Mouse (Mus musculus): ENCODE data around the gene Pax7. TPM values are rescaled to one million over a fixed set of nuclear protein-coding genes. Genes with fewer than 3 reads are reported as not detected.

Gene Pax7
- total RNA-seq (2021): not detected
- long read RNA-seq, experiment 1: 0 reads
- long read RNA-seq, experiment 2: 0 reads

DNA sequence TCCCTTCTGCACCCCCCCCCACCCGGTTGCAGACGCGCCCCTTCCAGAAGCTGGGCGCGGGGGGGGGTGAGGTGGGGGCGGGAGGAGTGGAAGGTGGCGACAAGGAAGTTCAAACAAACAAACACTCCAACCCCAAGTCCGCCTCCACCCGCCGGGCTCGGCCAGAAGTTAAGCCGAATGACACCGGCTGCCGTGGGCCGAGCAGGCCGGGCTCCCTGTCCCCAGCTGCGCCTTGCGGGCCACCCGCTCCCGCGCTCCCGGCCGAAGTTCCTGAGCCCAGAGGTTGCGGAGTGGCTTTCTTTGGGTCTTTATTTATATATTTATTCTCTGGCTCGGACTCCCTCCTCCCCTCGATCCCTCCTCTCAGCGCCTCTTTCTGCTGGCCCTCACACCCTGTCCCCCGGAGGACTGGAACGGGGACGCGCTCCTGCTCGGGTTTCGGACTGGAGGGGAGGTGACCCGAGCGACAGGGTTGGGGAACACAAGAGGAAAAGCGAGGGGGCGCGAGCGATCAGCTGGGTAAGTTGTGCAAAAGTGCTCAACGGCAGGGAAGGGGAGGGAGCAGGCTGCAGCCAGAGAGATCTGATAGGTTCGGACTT, at the start of gene Pax7:
TSS of gene Pax7 (minus strand) at position 493 of the 599 bp plus-strand sequence.
- DNase-seq (ENCODE audit: low spot score in 2 of 2): no peak

DNA sequence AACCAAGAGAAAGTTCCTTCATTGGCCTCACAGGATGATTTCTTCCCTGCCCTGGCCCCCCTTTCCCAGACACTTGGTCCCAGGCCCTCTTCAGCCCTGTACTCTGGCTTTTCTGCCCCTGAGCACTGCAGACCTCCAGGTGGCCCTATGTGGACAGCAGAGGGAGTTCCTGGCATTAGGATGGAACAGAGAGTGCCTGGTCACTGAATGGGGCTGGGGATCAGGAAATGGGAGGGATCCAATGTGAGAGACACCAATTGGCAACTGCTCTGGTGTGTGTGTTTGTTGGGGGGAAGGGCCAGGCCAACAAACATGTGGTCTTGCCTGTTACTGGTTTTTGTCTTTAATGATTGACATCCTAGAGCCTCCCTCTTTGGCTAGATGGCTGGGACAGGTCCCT, 48.5 kb upstream of the Pax7 start:
- no peak for DNase-seq (ENCODE audit: low spot score in 2 of 2)

DNA sequence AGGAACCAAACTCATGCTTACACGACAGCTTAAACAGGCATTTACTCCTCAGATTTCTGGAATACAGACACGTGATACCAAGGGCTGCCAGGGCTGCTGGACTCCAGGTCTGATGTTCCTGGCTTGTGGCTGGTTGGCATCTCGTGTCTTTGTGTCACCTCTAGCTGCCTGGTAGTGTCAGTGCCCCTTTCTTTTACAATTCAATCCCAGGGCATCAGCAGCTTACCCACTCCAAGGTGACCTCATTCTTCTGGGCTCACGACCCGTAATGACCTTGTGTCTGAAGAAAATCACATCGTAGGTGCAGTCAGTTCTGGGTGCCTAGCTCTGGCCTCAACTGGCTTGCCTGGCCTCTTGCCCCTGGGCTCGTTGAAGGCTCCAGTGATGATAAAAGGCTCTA, 46.0 kb upstream of the Pax7 start:
- DNase-seq (ENCODE audit: low spot score in 2 of 2): no peak

DNA sequence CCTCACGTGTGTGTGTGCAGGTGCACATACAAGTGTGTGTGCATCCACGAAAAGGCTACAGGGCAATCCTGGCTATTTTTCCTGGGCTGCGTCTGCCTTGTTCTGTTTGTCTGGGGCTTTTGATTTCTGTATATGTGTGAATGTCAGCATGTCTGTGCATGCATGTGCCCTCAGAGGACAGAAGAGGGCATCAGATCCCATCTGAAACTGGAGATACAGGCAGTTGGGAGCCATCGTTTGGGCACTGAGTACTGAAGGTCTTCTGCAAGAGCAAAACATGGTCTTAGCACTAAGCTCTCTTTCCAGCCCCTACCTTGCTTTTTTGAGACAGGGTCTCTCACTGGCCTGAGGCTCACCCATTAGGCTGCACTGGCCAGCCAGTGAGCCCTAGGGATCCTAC, 45.1 kb upstream of the Pax7 start:
- DNase-seq (ENCODE audit: low spot score in 2 of 2): no peak

DNA sequence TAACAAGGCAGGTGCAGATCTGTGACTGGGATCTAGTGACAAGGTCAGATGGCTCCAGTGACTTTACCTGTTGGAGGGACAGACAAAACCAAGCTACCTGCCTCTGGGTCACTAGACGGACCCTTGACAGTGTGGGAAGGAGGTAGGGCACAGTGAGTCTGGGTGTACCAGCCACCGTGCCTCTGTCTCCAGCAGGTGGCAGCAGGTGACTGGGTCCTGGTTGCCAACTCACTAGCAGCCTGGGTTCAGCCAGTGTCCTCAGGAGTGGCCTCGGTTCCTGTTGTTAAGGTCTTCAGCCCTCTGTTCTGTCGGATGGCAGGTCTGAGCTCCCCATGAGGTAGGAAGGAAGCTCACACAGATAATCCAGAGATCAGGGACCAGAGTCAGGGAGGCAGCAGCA, 43.9 kb upstream of the Pax7 start:
- DNase-seq (ENCODE audit: low spot score in 2 of 2): peak; percentile 74 to 83

DNA sequence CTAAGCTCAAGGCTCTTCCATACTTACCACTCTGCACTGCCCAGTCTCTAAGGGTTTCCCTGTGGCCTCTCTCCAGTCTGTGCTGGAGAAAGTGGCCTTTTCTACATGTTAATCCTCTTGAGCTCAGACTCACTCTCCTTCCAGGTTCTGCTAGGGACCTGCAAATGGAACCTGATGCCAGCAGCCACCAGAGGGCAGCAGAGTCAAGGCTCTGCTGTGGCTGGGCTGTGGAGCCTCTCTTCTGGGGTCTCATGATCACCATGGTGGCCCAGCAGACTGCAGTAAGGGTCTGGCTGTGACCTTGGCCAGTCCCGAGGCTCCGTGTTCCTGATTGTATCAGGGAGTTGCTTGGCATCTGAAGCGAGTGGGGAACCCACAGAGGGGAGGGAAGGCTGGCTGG, 39.3 kb upstream of the Pax7 start:
- DNase-seq (ENCODE audit: low spot score in 2 of 2): peak; percentile 59 to 60

DNA sequence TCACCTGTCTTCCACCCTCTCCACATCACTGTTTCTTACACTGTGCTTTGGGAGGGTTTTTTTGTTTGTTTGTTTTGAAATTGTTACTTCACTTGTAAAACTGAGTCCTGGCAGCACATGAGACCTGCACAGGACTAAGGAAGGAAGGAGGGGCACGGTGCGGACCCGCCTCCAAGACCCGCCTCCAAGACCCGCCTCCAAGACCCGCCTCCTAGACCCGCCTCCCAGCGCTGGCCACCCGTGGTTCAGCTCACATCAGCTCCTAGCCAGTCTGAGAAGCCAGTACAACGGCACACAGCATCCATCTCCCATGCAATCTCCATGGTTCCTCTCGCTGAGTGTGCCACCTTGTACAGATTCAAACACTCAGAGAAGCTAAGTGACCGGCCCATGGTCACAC, 38.4 kb upstream of the Pax7 start:
- no peak for DNase-seq (ENCODE audit: low spot score in 2 of 2)

DNA sequence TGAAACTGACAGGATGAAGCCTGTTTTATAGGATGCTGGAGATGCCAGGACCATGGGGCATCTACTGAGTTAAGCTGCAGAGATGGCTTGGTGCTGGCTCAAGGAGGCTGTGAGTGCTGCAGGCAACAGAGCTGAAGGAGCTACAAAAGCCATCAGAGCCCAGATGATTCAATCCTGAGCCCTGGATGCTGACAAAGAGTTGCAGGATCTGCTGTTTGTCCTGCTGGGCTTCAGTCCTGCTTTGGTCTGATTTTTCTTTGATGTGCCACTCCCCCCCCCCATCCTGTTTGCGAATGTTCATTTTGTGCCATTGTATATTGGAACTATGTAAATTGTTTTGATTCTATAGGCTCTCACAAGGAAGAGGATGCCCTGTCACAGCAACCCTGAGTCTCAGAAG, 29.9 kb upstream of the Pax7 start:
- DNase-seq (ENCODE audit: low spot score in 2 of 2): no peak

DNA sequence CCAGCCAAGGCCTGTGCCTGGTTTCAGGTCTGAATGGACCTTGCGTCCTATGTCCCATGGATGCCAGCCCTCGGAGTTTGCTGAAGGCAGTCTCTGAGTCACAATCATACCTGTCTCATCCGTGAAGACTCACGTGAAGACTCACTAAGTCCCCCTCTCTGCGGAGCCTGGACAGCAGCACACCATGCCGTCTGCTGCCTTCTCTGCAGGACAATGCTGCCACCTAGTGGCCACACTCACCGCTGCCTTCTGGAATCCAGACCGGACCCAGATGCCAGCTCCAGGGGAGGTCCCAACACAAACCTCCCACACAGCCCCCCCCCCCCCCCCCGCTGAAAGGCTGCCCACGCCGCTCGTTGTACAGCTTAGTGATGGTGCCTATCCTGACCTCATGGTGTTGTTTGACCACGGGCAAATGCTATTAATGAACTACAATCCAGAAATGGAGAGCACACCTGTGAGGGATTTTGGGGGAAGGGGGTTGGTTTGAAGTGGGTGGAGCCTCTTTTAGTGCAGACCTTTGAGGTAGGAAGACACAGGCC, 25.4 kb upstream of the Pax7 start:
- peak; percentile 85 to 94 for DNase-seq (ENCODE audit: low spot score in 2 of 2)

DNA sequence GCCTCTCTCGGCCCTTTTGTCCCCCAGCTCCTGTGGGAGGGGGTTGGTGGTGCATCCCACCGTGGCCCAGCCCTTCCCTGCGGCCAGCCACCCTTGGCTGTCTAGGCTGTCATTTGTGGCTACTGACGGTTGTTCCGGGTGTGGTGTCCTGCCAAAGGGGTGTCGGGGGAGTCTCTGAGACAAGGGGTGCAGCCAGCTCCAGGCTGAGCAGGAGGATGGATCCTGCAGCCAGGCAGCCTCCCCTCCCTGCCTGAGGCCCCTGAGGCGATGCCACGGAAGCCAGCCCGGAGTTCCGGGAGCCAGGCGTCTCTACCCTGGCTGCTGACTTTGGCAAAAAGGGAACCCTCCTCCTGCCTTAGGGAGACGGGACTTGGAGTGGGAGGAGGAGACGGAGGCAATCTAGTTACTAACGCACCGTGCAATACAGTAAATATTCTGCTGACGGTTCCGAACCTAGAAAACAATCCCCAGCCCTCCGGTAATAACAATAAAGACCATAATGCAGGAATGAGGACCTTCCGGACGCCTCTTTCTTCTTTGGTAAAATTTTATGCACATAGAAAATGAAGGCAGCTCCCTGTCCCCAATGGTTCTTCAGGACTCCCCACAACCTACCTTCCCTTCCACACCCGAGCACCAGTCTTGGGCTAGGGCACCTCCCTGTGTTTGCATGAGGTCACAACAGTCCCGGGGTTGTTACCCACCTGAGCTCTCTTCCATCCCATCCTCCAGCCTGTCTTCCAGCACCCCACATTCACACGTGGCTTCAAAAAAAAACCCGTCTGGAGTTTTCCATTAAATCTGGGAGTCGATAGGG, 19.1 kb upstream of the Pax7 start:
- no peak for DNase-seq (ENCODE audit: low spot score in 2 of 2)

DNA sequence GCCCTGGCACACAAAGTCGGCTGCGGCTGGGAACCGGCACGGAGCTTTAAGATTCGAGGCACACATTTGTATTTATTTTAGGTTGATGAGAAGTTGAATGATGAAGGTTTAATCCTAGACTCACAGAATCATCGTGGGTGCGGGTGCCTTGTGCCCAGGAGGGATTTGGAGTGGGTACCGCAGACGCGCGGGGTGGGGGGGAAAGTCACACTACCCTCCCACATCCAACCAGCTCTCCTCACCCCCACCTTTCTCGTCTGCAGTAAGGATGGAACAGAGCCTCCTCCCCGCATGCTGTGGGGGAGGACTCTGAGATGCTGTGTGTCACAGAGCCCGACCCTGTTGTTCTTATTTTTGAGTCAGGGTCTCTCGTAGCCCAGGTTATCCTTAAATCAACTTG, 18.1 kb upstream of the Pax7 start:
- DNase-seq (ENCODE audit: low spot score in 2 of 2): peak in 1 of 2 experiments; percentile 16

DNA sequence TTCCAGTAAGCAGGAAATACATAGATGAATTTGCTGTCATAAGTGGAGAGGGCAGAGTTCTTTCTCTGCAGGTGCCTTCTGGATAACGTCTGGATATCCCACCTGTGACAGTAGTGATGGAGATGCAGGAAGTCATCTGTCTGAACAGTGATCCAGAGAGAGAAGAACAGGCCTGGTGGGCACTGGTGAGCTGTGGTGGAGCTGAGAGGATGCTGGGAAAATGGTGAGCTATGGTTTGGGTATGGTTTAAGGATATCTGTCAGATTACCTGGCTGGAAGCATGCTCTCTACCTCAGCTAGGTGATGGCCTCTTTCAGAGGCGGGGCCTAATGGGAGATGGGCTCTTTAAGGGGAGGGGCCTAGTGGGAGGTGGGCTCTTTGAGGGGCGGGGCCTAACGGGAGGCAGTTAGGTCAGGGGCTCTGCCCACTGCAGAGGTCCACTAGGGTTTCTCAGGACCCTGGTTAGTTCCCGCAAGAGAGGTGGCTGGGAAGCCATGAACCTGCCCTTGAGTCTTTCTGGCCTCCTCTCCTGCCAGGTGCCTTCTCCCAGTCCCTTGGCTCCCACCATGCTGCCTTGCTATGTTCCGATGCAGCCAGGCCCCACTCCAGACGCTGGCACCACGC, 17.3 kb upstream of the Pax7 start:
- no peak for DNase-seq (ENCODE audit: low spot score in 2 of 2)

DNA sequence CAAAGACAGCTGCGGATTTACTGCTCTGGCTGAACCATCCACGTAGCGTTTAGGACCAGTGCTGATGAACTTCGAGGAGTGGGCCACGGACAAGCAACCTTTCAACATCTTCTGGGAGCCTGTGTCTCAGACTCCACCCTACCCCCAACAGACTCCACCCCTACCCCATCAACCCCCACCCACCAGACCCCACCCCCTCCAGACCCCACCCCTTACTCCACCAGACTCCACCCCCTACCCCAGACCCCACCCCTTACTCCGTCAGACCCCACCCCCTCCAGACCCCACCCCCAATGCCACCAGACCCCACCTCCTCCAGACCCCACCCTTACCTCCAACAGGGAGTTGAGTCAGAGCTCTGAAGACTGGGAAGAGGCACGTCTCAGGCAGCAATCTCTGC, 10.1 kb upstream of the Pax7 start:
- DNase-seq (ENCODE audit: low spot score in 2 of 2): no peak

DNA sequence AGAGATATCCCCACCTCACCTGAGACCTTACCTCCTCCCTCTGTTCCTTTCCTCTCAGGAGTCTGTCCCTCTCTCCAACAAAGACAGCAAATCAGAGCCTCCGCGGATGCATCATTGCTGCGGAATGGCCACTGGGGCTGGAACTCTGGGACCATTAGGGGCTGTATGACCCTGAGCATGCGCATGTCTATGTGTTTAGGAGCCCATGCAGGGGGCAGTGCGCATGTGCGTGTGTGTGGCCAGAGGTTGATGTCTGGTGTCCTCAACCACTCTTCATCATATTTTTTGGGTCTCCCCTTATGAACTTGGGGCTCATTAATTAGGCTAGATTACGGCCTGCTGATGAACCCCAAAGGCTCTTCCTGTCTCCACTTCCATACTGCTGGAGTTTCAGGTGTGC, 9.6 kb upstream of the Pax7 start:
- DNase-seq (ENCODE audit: low spot score in 2 of 2): no peak

DNA sequence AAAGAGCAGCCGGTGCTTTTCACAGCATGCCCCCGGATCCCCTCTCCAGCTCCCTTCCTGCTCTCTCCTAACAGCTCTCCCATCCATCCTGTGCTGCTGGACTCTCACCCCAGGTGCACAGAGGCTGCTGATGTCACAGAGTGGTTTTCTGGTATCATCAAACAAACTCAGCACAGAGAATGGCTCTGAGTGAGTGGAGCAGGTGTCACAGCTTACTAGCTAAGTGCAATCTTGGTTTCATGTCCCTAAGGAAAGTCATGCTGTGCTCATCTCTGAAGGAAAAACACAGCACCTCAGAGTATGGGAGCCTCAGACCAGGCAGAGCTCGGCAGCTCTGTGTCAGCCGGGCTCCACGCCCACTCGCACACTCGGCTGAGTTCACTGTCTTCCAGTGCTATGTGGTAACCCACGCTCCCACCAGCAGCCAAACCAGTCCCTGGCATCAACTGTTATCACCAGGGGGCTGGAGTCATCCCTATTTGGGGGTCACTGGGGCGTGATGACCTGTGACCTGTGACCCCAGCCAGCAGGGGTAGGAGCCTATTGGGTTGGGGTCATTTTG, 7.7 kb upstream of the Pax7 start:
- DNase-seq (ENCODE audit: low spot score in 2 of 2): no peak

DNA sequence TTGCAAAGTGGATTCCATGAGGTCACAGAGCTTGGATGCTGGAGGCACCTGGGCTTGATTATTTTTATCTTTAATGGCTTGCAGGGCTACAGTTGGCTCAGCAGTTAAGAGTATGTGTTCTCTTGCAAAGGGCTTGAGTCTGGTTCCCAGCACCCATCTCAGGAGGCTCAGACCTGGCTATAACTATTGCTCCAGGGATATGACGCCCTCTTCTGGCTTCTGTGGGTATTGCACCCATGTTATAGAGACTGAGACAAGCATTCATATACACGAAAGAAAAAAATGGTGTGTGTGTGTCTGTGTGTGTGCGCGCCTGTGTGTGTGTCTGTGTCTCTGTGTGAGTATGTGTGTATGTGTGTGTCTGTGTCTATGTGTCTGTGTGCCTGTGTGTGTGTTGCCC, 7.1 kb upstream of the Pax7 start:
- DNase-seq (ENCODE audit: low spot score in 2 of 2): no peak

DNA sequence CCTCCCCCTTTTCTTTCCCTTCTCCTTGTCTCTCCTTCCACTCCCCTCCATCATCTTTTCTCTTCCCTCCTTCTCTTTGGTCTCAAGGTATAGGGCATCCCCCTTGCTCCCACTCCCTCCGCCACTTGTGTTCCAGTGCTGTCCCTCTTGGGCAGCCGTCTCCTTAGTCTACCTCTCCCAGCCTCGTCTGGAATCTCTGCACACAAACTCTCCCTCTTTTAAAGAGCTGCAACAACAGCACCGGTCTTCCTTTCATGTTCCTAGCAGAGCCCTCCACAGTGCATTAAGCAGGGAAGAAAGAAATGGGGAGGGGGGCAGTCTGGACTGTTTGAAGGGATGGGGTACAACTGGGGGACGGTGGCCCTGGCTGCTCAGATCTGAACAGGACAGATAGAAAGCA, 3.4 kb upstream of the Pax7 start:
- no peak for DNase-seq (ENCODE audit: low spot score in 2 of 2)

DNA sequence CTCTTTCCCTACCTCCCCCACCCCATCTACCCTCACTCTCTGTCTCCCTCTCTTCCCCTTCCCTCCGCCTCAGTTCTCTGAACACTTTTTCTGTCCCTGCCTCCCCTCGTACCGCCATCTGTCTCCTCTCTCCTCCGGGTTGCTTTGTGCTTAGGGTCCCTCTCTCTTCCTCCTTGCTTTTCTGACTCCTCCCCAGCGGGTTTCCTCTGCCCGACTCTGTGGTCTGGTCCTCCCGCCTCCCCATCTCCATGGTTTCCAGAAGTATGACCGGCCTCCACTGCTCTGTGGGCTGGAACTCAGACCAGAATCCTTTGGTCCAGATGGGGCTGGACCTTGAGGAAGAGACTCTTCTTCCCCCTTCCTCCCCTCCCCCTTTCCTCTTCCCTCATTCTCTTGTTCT, 2.9 kb upstream of the Pax7 start:
- no peak for DNase-seq (ENCODE audit: low spot score in 2 of 2)

DNA sequence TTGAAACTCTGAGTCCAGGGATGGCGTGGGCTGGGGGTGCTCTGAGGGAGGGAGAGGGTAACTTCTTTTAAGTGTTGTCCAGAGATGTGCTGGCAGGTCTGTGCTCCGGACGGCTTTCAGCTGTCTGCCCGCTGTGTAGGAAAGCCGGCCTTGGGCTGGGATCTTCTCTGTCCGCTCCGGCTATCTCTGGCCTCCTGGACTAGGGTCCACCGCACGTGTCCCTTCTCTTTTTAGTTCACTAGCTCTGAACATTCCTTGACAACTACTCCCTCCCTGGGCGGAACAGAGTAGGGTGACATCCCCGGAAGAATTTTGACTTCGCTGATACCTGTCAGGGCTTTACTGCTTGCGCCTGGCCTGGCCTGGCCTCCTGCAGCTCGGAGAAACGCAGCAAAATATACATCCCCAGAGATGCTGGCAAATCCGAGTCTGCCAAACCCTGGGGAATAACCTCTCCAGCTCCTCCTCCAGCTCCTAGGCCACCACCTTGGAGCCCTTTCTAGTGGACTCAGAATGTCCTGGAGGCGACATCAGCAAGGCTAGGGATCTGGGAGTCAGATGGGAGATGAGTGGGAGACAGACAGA, 581 bp upstream of the Pax7 start:
- no peak for DNase-seq (ENCODE audit: low spot score in 2 of 2)

DNA sequence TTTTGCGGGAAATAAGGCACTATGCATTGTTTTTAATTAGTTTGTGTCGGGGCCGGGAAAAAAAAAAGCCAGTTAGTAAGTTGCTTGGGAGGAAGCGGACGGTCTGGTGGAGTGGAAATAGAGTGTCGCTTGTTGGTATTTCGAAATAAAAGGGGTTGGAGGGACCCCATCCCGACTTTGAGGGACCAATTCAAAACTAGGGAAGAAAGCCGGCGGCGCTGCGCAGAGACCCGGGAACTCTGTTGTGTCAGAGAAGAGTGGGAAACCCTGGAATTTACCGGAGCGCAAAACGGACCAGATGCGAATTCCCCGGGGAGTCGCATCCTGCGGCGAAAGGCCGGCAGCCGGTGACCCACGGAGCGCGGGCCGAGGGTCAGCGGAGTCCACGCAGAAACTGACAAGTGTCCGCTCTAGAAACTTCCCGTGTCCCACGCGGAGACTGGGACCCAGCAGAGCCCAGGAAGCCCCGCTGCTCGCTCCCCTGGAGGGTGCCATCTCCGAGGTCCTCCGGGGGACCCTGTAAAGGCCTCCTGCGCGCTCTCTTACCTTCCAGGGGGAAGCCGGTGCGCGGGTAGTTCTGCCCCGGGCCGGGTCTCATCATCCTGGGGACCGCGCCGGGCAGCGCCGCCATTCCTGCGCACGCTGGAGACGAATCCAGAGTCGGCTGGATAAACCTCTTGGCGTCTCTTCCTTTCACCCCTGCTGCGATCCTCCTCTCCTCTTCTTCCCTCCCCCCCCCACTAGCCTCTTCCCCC, 870 bp downstream of the Pax7 start:
- DNase-seq (ENCODE audit: low spot score in 2 of 2): no peak
